ENCODE assay signal across 8 mouse cellular contexts in genomic region chr14:57744547-57744946, GRCm38 (mm10). TPM values are rescaled to one million over a fixed set of nuclear protein-coding genes. Genes with fewer than 3 reads are reported as not detected.
DNase-seq lines count a peak whose midpoint lies in the region; ATAC-seq and TF ChIP-seq lines count a peak whose summit lies in the region.

No protein-coding gene starts in this region.

- no peak overlapping the region for H3K27ac ChIP-seq in MEL (ENCODE audit: control insufficient read depth, low read depth, low read length)
- H3K27ac ChIP-seq in brown adipose tissue, adult 24 weeks (replicated peaks; ENCODE audit: low read depth, low read length) = no peak overlapping the region
- peak overlapping the region; percentile 96 for H3K27ac ChIP-seq in heart, embryonic 15.5 days
- H3K27ac ChIP-seq in midbrain, embryonic 14.5 days (replicated peaks; ENCODE audit: low read depth, low read length) = no peak overlapping the region

- peak overlapping the region in 1 of 2 experiments; percentile 22; a peak in 1 of 4 replicates for H3K4me3 ChIP-seq in MEL (ENCODE audit: control insufficient read depth in 1 of 2, insufficient read depth in 1 of 2, low read depth in 2 of 2, low read length in 2 of 2)
- peak overlapping the region; percentile 79 for H3K4me3 ChIP-seq in brown adipose tissue, adult 24 weeks (ENCODE audit: insufficient read depth, low read depth, low read length)
- peak overlapping the region; percentile 90 for H3K4me3 ChIP-seq in heart, embryonic 15.5 days
- peak overlapping the region; percentile 91 for H3K4me3 ChIP-seq in midbrain, embryonic 14.5 days (replicated peaks; ENCODE audit: low read depth, low read length)

- peak overlapping the region; percentile 74 for H3K4me2 ChIP-seq in heart, embryonic 15.5 days
- H3K4me2 ChIP-seq in midbrain, embryonic 14.5 days (ENCODE audit: low read length) = peak overlapping the region; percentile 92

- peaks cover 3 to 6% of the 10 kb centered on the region in 2 experiments for H3K27me3 ChIP-seq in MEL (ENCODE audit: control insufficient read depth in 1 of 2, insufficient read depth in 2 of 2, low read length in 2 of 2)
- H3K27me3 ChIP-seq in heart, embryonic 15.5 days = no peaks in the 10 kb centered on the region
- H3K27me3 ChIP-seq in midbrain, embryonic 14.5 days (ENCODE audit: control insufficient read depth, insufficient read depth, low read length) = no peaks in the 10 kb centered on the region; the same call in 1 of the 2 replicates

- no peak overlapping the region for H3K9ac ChIP-seq in MEL (ENCODE audit: control insufficient read depth, low read depth, low read length, poor library complexity, severe bottlenecking)
- peak overlapping the region; percentile 93 for H3K9ac ChIP-seq in heart, embryonic 15.5 days
- H3K9ac ChIP-seq in midbrain, embryonic 14.5 days (replicated peaks; ENCODE audit: low read length) = no peak overlapping the region

- ATAC-seq in heart, embryonic 15.5 days (replicated peaks; ENCODE audit: insufficient number of reproducible peaks, insufficient read depth, low FRiP score, low read depth) = no peak
- no peak for ATAC-seq in midbrain, embryonic 14.5 days (ENCODE audit: low FRiP score, low TSS enrichment)

- H3K9me3 ChIP-seq in MEL (replicated peaks; ENCODE audit: insufficient read depth, low read length) = no peaks in the 10 kb centered on the region
- H3K9me3 ChIP-seq in heart, embryonic 15.5 days (replicated peaks) = no peaks in the 10 kb centered on the region
- H3K9me3 ChIP-seq in midbrain, embryonic 14.5 days (ENCODE audit: control insufficient read depth, low read length) = no peaks in the 10 kb centered on the region

- peaks cover 0 to 4% of the 10 kb centered on the region in 2 experiments; a peak in 1 of 4 replicates for H3K36me3 ChIP-seq in MEL (ENCODE audit: control insufficient read depth in 1 of 2, insufficient read depth in 2 of 2, low read length in 2 of 2)
- H3K36me3 ChIP-seq in heart, embryonic 15.5 days = no peaks in the 10 kb centered on the region
- H3K36me3 ChIP-seq in midbrain, embryonic 14.5 days (ENCODE audit: control insufficient read depth, insufficient read depth, low read length) = no peaks in the 10 kb centered on the region

- 1% methylated on average over 8 of the region's 8 CpGs for WGBS in heart, embryonic 15.5 days
- 1% methylated on average over 8 of the region's 8 CpGs for WGBS in midbrain, embryonic 14.5 days

- no peak for TF ChIP-seq EP300 in MEL (IDR thresholded peaks at IDR 0.05; ENCODE audit: low read depth in 1 of 2, low read length in 2 of 2)

- no peak for TF ChIP-seq RAD21 in MEL (IDR thresholded peaks at IDR 0.05; ENCODE audit: low read depth, low read length)

- TF ChIP-seq CTCF in MEL (IDR thresholded peaks at IDR 0.05 in 2 of 3, conservative IDR thresholded peaks at IDR 0.05 in 1 of 3; ENCODE audit: control insufficient read depth in 1 of 3, insufficient read depth in 1 of 3, low read depth in 2 of 3, low read length in 3 of 3, poor library complexity in 1 of 3, severe bottlenecking in 1 of 3) = no peak

- no peaks in the 10 kb centered on the region; a peak in 1 of 4 replicates for H3K4me1 ChIP-seq in MEL (ENCODE audit: control insufficient read depth in 1 of 2, insufficient read depth in 2 of 2, low read length in 2 of 2)
- H3K4me1 ChIP-seq in brown adipose tissue, adult 24 weeks (ENCODE audit: control insufficient read depth, insufficient read depth, insufficient read length, low read length) = peaks cover 29% of the 10 kb centered on the region
- peaks cover 44% of the 10 kb centered on the region for H3K4me1 ChIP-seq in heart, embryonic 15.5 days (replicated peaks)
- H3K4me1 ChIP-seq in midbrain, embryonic 14.5 days (ENCODE audit: control insufficient read depth, insufficient read depth, low read length) = peaks cover 18% of the 10 kb centered on the region; the same call in 1 of the 2 replicates

- DNase-seq in MEL (ENCODE audit: low read depth, low spot score) = peak; percentile 18
- DNase-seq in kidney, postnatal 4 days = peak; percentile 45 to 60
- peak; percentile 49 for DNase-seq in midbrain, embryonic 14.5 days
- DNase-seq in layer of hippocampus, postnatal 10 days (ENCODE audit: low spot score in 2 of 2) = no peak
- DNase-seq in gastrocnemius, postnatal 25 days = no peak
- no peak for DNase-seq in frontal cortex, postnatal 14 days (ENCODE audit: low spot score in 2 of 2)

- H3K79me2 ChIP-seq in MEL (ENCODE audit: control insufficient read depth, insufficient read depth, low read length, poor library complexity) = peaks cover 3% of the 10 kb centered on the region; the same call in 1 of the 2 replicates

- TF ChIP-seq POLR2A in MEL (IDR thresholded peaks at IDR 0.05; ENCODE audit: control insufficient read depth in 1 of 2, insufficient read depth in 1 of 2, low read depth in 1 of 2, low read length in 2 of 2, poor library complexity in 1 of 2) = no peak

TF ChIP-seq in MEL, 35 proteins besides CTCF, POLR2A, EP300 and RAD21:
- TF ChIP-seq HCFC1 (IDR thresholded peaks at IDR 0.05; ENCODE audit: low read depth, low read length) (no peak), ETS1 (IDR thresholded peaks at IDR 0.05; ENCODE audit: low read depth, low read length) (no peak), NELFE (IDR thresholded peaks at IDR 0.05; ENCODE audit: low read depth, low read length) (no peak), SIN3A (IDR thresholded peaks at IDR 0.05; ENCODE audit: low read length) (no peak), ELF1 (IDR thresholded peaks at IDR 0.05; ENCODE audit: low read depth, low read length) (no peak), MEF2A (IDR thresholded peaks at IDR 0.05; ENCODE audit: extremely low read depth, insufficient replicate concordance, low read depth, low read length, poor library complexity, severe bottlenecking) (no peak), TCF12 (IDR thresholded peaks at IDR 0.05; ENCODE audit: low read depth, low read length) (no peak), MXI1 (IDR thresholded peaks at IDR 0.05; ENCODE audit: low read depth, low read length) (no peak), MAX (IDR thresholded peaks at IDR 0.05; ENCODE audit: low read length) (no peak), NRF1 (IDR thresholded peaks at IDR 0.05; ENCODE audit: insufficient read depth, low read depth, low read length, poor library complexity, severe bottlenecking) (no peak), CHD2 (IDR thresholded peaks at IDR 0.05; ENCODE audit: low read length) (no peak), GATA1 (IDR thresholded peaks at IDR 0.05; ENCODE audit: low read depth, low read length) (no peak), TAL1 (IDR thresholded peaks at IDR 0.05; ENCODE audit: low read length) (no peak), MAZ (IDR thresholded peaks at IDR 0.05; ENCODE audit: low read depth, low read length) (no peak), RCOR1 (IDR thresholded peaks at IDR 0.05; ENCODE audit: low read depth, low read length) (no peak), UBTF (IDR thresholded peaks at IDR 0.05; ENCODE audit: borderline replicate concordance, insufficient read depth, low read depth, low read length) (no peak)

RNA-seq across cellular contexts. Expression of gene Gm49361, which starts 1.4 kb away (rescaled TPM):
- total RNA-seq in MEL (2012; rRNA removed) = not detected in 2 replicates
- not detected for polyA plus RNA-seq in MEL (2012; ENCODE audit: insufficient read depth in 1 of 2, insufficient read length in 2 of 2, low read depth in 1 of 2, low replicate concordance in 2 of 2, missing spikeins in 1 of 2)
- not detected in 2 replicates for polyA plus RNA-seq in brown adipose tissue, adult 24 weeks (2012; ENCODE audit: insufficient read depth, insufficient read length, missing spikeins)
- not detected in 2 replicates for polyA plus RNA-seq in heart, embryonic 15.5 days (2015; fragmentation: Nextera tagmentation; extraction: Ambion mirVana)
- polyA plus RNA-seq in midbrain, embryonic 14.5 days (2014; fragmentation: Nextera tagmentation; extraction: Ambion mirVana) = not detected in 2 replicates
- not detected for total RNA-seq in layer of hippocampus, postnatal 10 days (2021)
- total RNA-seq in gastrocnemius, postnatal 25 days (2021) = under 1 TPM in 1 of 2 experiments, not detected in 1; 0.51 TPM

RNA-seq across cellular contexts. Expression of gene Lats2, which starts 13.6 kb away (rescaled TPM):
- total RNA-seq in MEL (2012; rRNA removed) = 0.98 and 1.1 TPM in 2 replicates
- polyA plus RNA-seq in MEL (2012; ENCODE audit: insufficient read depth in 1 of 2, insufficient read length in 2 of 2, low read depth in 1 of 2, low replicate concordance in 2 of 2, missing spikeins in 1 of 2) = 1 to 10 TPM in 1 of 2 experiments, not detected in 1; 2.6 TPM
- 19.5 and 20.1 TPM in 2 replicates for polyA plus RNA-seq in brown adipose tissue, adult 24 weeks (2012; ENCODE audit: insufficient read depth, insufficient read length, missing spikeins)
- polyA plus RNA-seq in heart, embryonic 15.5 days (2015; fragmentation: Nextera tagmentation; extraction: Ambion mirVana) = 20.3 and 26.2 TPM in 2 replicates
- polyA plus RNA-seq in midbrain, embryonic 14.5 days (2014; fragmentation: Nextera tagmentation; extraction: Ambion mirVana) = 5.4 and 7.1 TPM in 2 replicates
- total RNA-seq in layer of hippocampus, postnatal 10 days (2021) = 10 to 100 TPM; 20.7 to 25.5 TPM
- 10 to 100 TPM; 13.6 to 19.8 TPM for total RNA-seq in gastrocnemius, postnatal 25 days (2021)

RNA-seq across cellular contexts. Expression of gene Sap18, which starts 53.4 kb away (rescaled TPM):
- 201 and 226 TPM in 2 replicates for total RNA-seq in MEL (2012; rRNA removed)
- polyA plus RNA-seq in MEL (2012; ENCODE audit: insufficient read depth in 1 of 2, insufficient read length in 2 of 2, low read depth in 1 of 2, low replicate concordance in 2 of 2, missing spikeins in 1 of 2) = 10 to 100 TPM in 1 of 2 experiments, not detected in 1; 13.7 TPM
- 55.9 and 69.4 TPM in 2 replicates for polyA plus RNA-seq in brown adipose tissue, adult 24 weeks (2012; ENCODE audit: insufficient read depth, insufficient read length, missing spikeins)
- polyA plus RNA-seq in heart, embryonic 15.5 days (2015; fragmentation: Nextera tagmentation; extraction: Ambion mirVana) = 17.3 and 19.7 TPM in 2 replicates
- 35.6 and 47.9 TPM in 2 replicates for polyA plus RNA-seq in midbrain, embryonic 14.5 days (2014; fragmentation: Nextera tagmentation; extraction: Ambion mirVana)
- 10 to 100 TPM; 23.2 to 42.1 TPM for total RNA-seq in layer of hippocampus, postnatal 10 days (2021)
- 10 to 100 TPM; 32.1 to 35.6 TPM for total RNA-seq in gastrocnemius, postnatal 25 days (2021)

Comparison
In these comparisons a context has a peak if more than half of its experiments do, and no peak if none do; other contexts are left out.
1. DNase-seq: peak in MEL (single experiment), kidney, postnatal 4 days (2 of 2) and midbrain, embryonic 14.5 days (single experiment); none in layer of hippocampus, postnatal 10 days (0 of 2), gastrocnemius, postnatal 25 days (single experiment) and frontal cortex, postnatal 14 days (0 of 2).